Mouse (Mus musculus): ENCODE results near the gene Ccnb1. TPM values are rescaled to one million over a fixed set of nuclear protein-coding genes. Genes with fewer than 3 reads are reported as not detected.

Ccnb1 gene
- polyA plus RNA-seq (2012; fragmentation: generic; extraction: Trizol), result 10 to 100 TPM; 22.2 to 86.0 TPM

GRCm38 (mm10) chr13:100786414-100786867 lies at the start of gene Ccnb1:
Gene Ccnb1, minus strand, starts transcription at chr13:100786570.

GRCm38 (mm10) chr13:100832741-100833639 lies 46.6 kb upstream of the Ccnb1 start, which contains the start of gene Slc30a5:
Gene Slc30a5, minus strand, starts transcription at chr13:100833427.

DNA sequence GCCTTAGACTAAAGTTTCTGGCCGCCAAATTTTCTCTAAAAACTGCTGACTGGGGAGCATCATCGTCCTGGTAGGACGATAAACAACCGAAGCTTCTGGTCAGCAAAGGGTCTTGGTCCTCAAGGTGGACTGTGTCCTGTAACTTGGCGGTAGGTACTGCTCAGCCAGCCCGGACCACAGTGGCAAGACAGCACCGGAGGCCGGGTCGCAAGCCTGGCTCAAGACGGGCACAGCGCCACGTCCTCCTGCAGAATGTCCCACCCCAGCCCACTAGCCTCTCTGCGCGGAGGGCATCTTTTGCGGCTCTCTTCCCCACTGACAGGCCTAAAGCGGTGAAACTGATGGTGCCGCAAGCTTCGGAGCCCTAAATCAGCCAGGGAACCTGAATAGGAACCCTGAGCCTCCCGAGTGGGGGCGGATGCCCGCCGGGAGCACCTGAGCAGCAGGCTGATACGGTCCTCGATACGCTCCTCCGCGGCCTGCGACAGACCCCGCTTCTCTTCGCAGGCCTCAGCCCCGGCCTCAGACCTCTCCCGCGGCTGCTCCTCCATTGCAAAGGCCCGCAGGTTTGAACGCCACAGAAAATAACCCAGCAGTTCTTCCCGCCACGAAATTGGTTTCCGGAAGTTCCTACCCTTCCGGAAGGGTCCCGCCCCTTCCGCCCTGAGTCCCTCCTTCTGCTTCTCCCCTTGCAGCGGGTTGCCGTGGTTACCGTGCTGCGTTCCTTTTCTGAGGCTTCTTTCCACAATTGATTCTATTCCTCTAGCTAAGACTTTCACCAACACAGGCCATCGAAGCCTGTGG lies 10.9 kb downstream of the Ccnb1 start, which contains the start of gene Cenph:
TSS of gene Cenph (minus strand) at position 648 of the 804 bp plus-strand sequence.

GRCm38 (mm10) chr13:100744036-100744744 lies 42.2 kb downstream of the Ccnb1 start, which contains the start of gene Mrps36:
Gene Mrps36, minus strand, starts transcription at chr13:100744659.

GRCm38 (mm10) chr13:100730861-100731176 lies 55.6 kb downstream of the Ccnb1 start, which contains the start of gene Cdk7:
Gene Cdk7, minus strand, starts transcription at chr13:100730939.

Other genes with a start within 250 kb of the Ccnb1 start
- gene Ocln, start 233.9 kb downstream of the Ccnb1 start, polyA plus RNA-seq (2012; fragmentation: generic; extraction: Trizol), result not detected
- gene Marveld2, start 169.6 kb downstream of the Ccnb1 start, polyA plus RNA-seq (2012; fragmentation: generic; extraction: Trizol), result under 1 TPM in 1 of 2 experiments, not detected in 1; 0.05 TPM
- gene Ak6, start 135.6 kb downstream of the Ccnb1 start, polyA plus RNA-seq (2012; fragmentation: generic; extraction: Trizol), result 10 to 100 TPM; 21.5 to 75.0 TPM
- 1 to 10 TPM in 1 of 2 experiments, under 1 TPM in 1; 0.62 to 3.4 TPM for gene Rad17, start 135.5 kb downstream of the Ccnb1 start, polyA plus RNA-seq (2012; fragmentation: generic; extraction: Trizol)
- 1 to 10 TPM in 1 of 2 experiments, under 1 TPM in 1; 0.95 to 6.8 TPM for gene Taf9, start 135.0 kb downstream of the Ccnb1 start, polyA plus RNA-seq (2012; fragmentation: generic; extraction: Trizol)
- under 1 TPM; 0.02 to 0.12 TPM for gene Ccdc125, start 116.9 kb downstream of the Ccnb1 start, polyA plus RNA-seq (2012; fragmentation: generic; extraction: Trizol)
- 10 to 100 TPM in 1 of 2 experiments, 1 to 10 TPM in 1; 3.5 to 20.1 TPM for gene Cdk7, start 55.6 kb downstream of the Ccnb1 start, polyA plus RNA-seq (2012; fragmentation: generic; extraction: Trizol)
- 100 to 1,000 TPM; 112 to 125 TPM for gene Mrps36, start 41.9 kb downstream of the Ccnb1 start, polyA plus RNA-seq (2012; fragmentation: generic; extraction: Trizol)
- 10 to 100 TPM in 1 of 2 experiments, 1 to 10 TPM in 1; 7.1 to 12.2 TPM for gene Cenph, start 10.7 kb downstream of the Ccnb1 start, polyA plus RNA-seq (2012; fragmentation: generic; extraction: Trizol)
- gene Slc30a5, start 46.9 kb upstream of the Ccnb1 start, polyA plus RNA-seq (2012; fragmentation: generic; extraction: Trizol), result 10 to 100 TPM in 1 of 2 experiments, 1 to 10 TPM in 1; 3.2 to 19.2 TPM